Mouse (Mus musculus) midbrain, postnatal 0 days (tissue): ENCODE data around the gene Icmt. TPM values are rescaled to one million over a fixed set of nuclear protein-coding genes. Genes with fewer than 3 reads are reported as not detected.
A peak's percentile ranks its signal among the peaks of the same experiment; 100 is the strongest.

ENCODE experiments used
- ATAC-seq: fragments of 200-750 bp; cut with Nextera tagmentation; 2 replicates; pipeline ENCODE4 v1.8.0; 2017; ENCODE audit warnings: moderate number of reproducible peaks, mild to moderate bottlenecking, moderate TSS enrichment, moderate library complexity; ENCODE audit not compliant: low FRiP score
- DNase-seq: peaks from one replicate; pipeline ENCODE4 v3.0.0-alpha.2; 2015; ENCODE audit warnings: low spot score
- H3K27ac ChIP-seq: fragments of 300-500 bp; sonication (generic); 2 replicates; pipeline ENCODE4 v1.5.1; 2014; ENCODE audit warnings: low read depth, mild to moderate bottlenecking, low read length, mixed read lengths
- H3K27me3 ChIP-seq: fragments of 300-500 bp; sonication (generic); 2 replicates; pipeline ENCODE4 v1.6.1; 2014; ENCODE audit warnings: low read length, control low read depth, mixed read lengths; ENCODE audit not compliant: insufficient read depth
- H3K36me3 ChIP-seq: fragments of 300-500 bp; sonication (generic); 2 replicates; pipeline ENCODE4 v1.6.1; 2014; ENCODE audit warnings: low read length, control low read depth, mixed read lengths; ENCODE audit not compliant: insufficient read depth
- H3K4me1 ChIP-seq: fragments of 300-500 bp; sonication (generic); 2 replicates; pipeline ENCODE4 v1.6.1; 2014; ENCODE audit warnings: mild to moderate bottlenecking, control low read depth, antibody characterized with exemption, low read length, mixed read lengths; ENCODE audit not compliant: insufficient read depth
- H3K4me2 ChIP-seq: fragments of 300-500 bp; sonication (generic); 2 replicates; pipeline ENCODE4 v1.6.1; 2014; ENCODE audit warnings: low read depth, mild to moderate bottlenecking, low read length, mixed read lengths; ENCODE audit not compliant: poor library complexity, severe bottlenecking
- H3K4me3 ChIP-seq: fragments of 300-500 bp; sonication (generic); 2 replicates; pipeline ENCODE4 v1.5.1; 2014; ENCODE audit warnings: low read depth, mild to moderate bottlenecking, low read length, moderate library complexity
- H3K9ac ChIP-seq: fragments of 300-500 bp; sonication (generic); replicated peaks from 2 replicates; pipeline ENCODE4 v1.6.1; 2014; ENCODE audit warnings: mild to moderate bottlenecking, low read length, moderate library complexity, mixed read lengths; ENCODE audit not compliant: poor library complexity, severe bottlenecking
- H3K9me3 ChIP-seq: fragments of 300-500 bp; sonication (generic); 2 replicates; pipeline ENCODE4 v1.6.1; 2016; ENCODE audit warnings: low read length, control low read depth
- CTCF ChIP-seq: IDR thresholded peaks from 2 replicates; pipeline ENCODE4 v1.5.1; 2016; ENCODE audit warnings: antibody characterized with exemption, mild to moderate bottlenecking
- WGBS: fragments of 180-500 bp; shearing (Covaris S2); extraction: QIAGEN DNeasy Blood & Tissue Kit; methylation state at CpG from one replicate; pipeline ENCODE4 v1.1.7; 2014; 5-methylcytosine and 5-hydroxymethylcytosine counted together
- polyA plus RNA-seq: library from polyadenylated mRNA; unstranded; fragments of >200 nt; fragmentation: Nextera tagmentation; extraction: Ambion mirVana; gene quantifications from 2 replicates; pipeline ENCODE4 v1.2.1, GENCODE M21; 2015
- total RNA-seq: library from RNA; depleted of rRNA; stranded (reverse); fragments of >200 nt; gene quantifications from 2 replicates; pipeline ENCODE4 v1.2.3, GENCODE M21; 2014

Icmt gene
- total and polyA plus RNA-seq, 2 experiments from 2014 or later = 15.7 to 38.9 TPM

DNA sequence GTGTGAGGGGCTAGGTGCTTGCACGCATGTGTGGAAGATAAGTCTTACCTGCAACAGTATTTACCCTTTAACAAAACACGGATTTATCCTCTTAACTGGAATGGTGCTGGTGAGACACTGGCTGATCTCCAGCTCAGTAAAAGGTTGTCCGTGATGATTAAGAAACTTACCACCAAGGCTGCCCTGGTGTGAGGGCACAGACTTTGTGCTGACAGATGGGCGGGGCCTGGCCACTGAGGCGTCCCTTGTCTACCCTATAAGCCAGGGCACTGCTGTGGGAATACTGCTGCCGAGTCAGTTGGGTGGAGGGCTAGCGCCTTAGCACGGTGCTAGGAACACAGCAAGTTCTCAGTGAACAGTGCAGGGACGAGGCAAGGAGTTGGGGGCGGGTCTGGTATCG lies 5.0 kb downstream of the Icmt start:
- H3K4me3 ChIP-seq = no peak overlapping the region
- H3K9me3 ChIP-seq = no peaks in the 10 kb centered on the region
- H3K4me2 ChIP-seq = no peak overlapping the region
- WGBS = 54% methylated on average over 11 of the region's 11 CpGs
- no peak overlapping the region for H3K27ac ChIP-seq
- H3K27me3 ChIP-seq = no peaks in the 10 kb centered on the region
- ATAC-seq (no peak), DNase-seq (no peak)
- TF ChIP-seq CTCF = no peak
- H3K4me1 ChIP-seq = 0 out of 2 replicates have a peak, but pooled peaks cover 8% of the 10 kb centered on the region
- no peak overlapping the region for H3K9ac ChIP-seq
- H3K36me3 ChIP-seq = peaks cover 46% of the 10 kb centered on the region

- whole genome bisulfite sequencing = 92% methylated on average over 10 of the region's 10 CpGs
- Histone ChIP-seq H3K4me2 (no peak overlapping the region), H3K9ac (no peak overlapping the region), H3K27ac (no peak overlapping the region), H3K36me3 (peaks cover 46% of the 10 kb centered on the region), H3K9me3 (no peaks in the 10 kb centered on the region), H3K27me3 (no peaks in the 10 kb centered on the region), H3K4me3 (no peak overlapping the region), H3K4me1 (0 out of 2 replicates have a peak, but pooled peaks cover 5% of the 10 kb centered on the region)
- ATAC-seq (no peak), DNase-seq (no peak)
- no peak for TF ChIP-seq CTCF
Observed at GRCm38 (mm10) chr4:152303172-152303571, 6.1 kb downstream of the Icmt start.

GRCm38 (mm10) chr4:152304685-152305084 lies 7.7 kb downstream of the Icmt start:
- peak; percentile 53; the same call in 1 of the 2 replicates for ATAC-seq
- no peaks in the 10 kb centered on the region for H3K9me3 ChIP-seq
- H3K4me3 ChIP-seq = no peak overlapping the region
- DNase-seq = peak; percentile 84
- H3K4me2 ChIP-seq = no peak overlapping the region
- 92% methylated on average over 6 of the region's 6 CpGs for WGBS
- H3K36me3 ChIP-seq = peaks cover 49% of the 10 kb centered on the region
- no peak for TF ChIP-seq CTCF
- no peak overlapping the region for H3K27ac ChIP-seq
- H3K27me3 ChIP-seq = no peaks in the 10 kb centered on the region
- no peak overlapping the region for H3K9ac ChIP-seq
- H3K4me1 ChIP-seq = no peaks in the 10 kb centered on the region

DNA sequence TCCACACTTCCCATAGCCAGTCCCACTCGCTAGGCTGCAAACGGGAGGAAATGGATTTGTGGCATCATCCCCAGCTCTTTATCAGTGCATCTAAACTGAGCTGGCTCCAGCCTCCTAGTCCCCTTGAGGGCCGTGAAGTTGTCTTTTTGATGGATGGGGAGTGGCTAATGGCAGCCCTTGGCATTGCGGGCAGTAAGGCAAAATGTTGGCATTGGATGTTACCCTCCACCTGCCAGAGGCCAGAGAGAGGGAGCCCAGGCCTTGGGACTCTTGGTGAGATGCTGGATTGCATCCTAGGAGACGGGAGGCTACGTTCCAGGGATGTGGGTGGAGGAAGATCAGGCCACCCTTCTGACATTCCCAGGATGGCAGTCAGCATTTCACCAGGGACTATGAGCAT lies 9.0 kb downstream of the Icmt start:
- H3K27ac ChIP-seq = no peak overlapping the region
- no peak overlapping the region for H3K9ac ChIP-seq
- ATAC-seq = no peak
- H3K36me3 ChIP-seq = peaks cover 36% of the 10 kb centered on the region
- no peak for TF ChIP-seq CTCF
- no peaks in the 10 kb centered on the region for H3K4me1 ChIP-seq
- DNase-seq = no peak
- no peak overlapping the region for H3K4me2 ChIP-seq
- H3K27me3 ChIP-seq = peaks cover 12% of the 10 kb centered on the region; the same call in 1 of the 2 replicates
- no peak overlapping the region for H3K4me3 ChIP-seq
- 82% methylated on average over 6 of the region's 6 CpGs for WGBS
- no peaks in the 10 kb centered on the region for H3K9me3 ChIP-seq

- H3K36me3 ChIP-seq = peaks cover 30% of the 10 kb centered on the region
- DNase-seq (no peak), ATAC-seq (no peak)
- no peak overlapping the region for H3K9ac ChIP-seq
- H3K4me2 ChIP-seq = no peak overlapping the region
- WGBS = 76% methylated on average over 9 of the region's 9 CpGs
- H3K27ac ChIP-seq = no peak overlapping the region
- no peaks in the 10 kb centered on the region for H3K9me3 ChIP-seq
- H3K27me3 ChIP-seq = peaks cover 27% of the 10 kb centered on the region
- TF ChIP-seq CTCF = no peak
- H3K4me3 ChIP-seq = no peak overlapping the region
- no peaks in the 10 kb centered on the region for H3K4me1 ChIP-seq
Observed at GRCm38 (mm10) chr4:152307542-152307941, 10.5 kb downstream of the Icmt start.

DNA sequence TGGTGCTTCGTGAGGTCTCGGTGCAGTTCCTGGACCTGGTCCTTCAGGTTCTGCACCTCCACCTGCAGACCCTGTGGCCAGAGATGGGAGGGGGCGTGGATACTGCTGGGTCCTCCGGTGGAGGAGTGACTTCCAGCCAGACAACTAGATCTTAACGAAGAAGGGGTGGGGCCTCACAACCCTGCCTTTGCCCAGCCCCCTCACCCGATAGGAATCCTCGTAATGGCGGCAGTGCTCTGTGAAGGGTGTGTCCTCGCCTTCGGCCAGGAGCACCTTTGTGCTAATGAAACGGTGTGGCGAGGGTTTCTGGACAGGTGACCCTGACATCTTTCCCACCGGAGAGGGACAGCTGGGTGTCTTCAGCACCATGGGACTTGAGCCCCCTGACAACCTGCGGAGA lies 15.2 kb downstream of the Icmt start:
- no peak for DNase-seq
- no peak overlapping the region for H3K9ac ChIP-seq
- peak overlapping the region; percentile 71 for H3K4me2 ChIP-seq
- WGBS = 4% methylated on average over 14 of the region's 14 CpGs
- peaks cover 7% of the 10 kb centered on the region; the same call in 1 of the 2 replicates for H3K36me3 ChIP-seq
- H3K27ac ChIP-seq = no peak overlapping the region
- H3K4me3 ChIP-seq = peak overlapping the region; percentile 39
- no peak for ATAC-seq
- peaks cover 65% of the 10 kb centered on the region for H3K27me3 ChIP-seq
- TF ChIP-seq CTCF = no peak
- no peaks in the 10 kb centered on the region for H3K9me3 ChIP-seq
- peaks cover 6% of the 10 kb centered on the region; the same call in 1 of the 2 replicates for H3K4me1 ChIP-seq
